Mouse (Mus musculus): Measurements from ENCODE around the gene Sp6.

GRCm38 (mm10) chr11:97063274-97063920, 50.2 kb downstream of the Sp6 start:
- TF ChIP-seq CTCF (IDR thresholded peaks at IDR 0.05; ENCODE audit: low read depth, low read length) (no peak), POLR2A (IDR thresholded peaks at IDR 0.05; ENCODE audit: insufficient read depth, low read length) (no peak)
